Mouse (Mus musculus) heart, adult 2 months (tissue): Measurements from ENCODE around the gene Polr1b. TPM values are rescaled to one million over a fixed set of nuclear protein-coding genes. Genes with fewer than 3 reads are reported as not detected.

Source experiments
- DNase-seq, 2 experiments: peaks; one replicate each; pipeline ENCODE4 v3.0.0; 2021
- H3K27ac ChIP-seq: fragments of 200-600 bp; 2 replicates; pipeline ENCODE4 v1.8.1; 2022
- H3K27me3 ChIP-seq: fragments of 200-500 bp; 2 replicates; pipeline ENCODE4 v1.6.1; 2012; ENCODE audit warnings: mild to moderate bottlenecking, low read length, inconsistent platforms, mixed read lengths; ENCODE audit not compliant: control insufficient read depth, insufficient read depth
- H3K36me3 ChIP-seq: fragments of 200-500 bp; 2 replicates; pipeline ENCODE4 v1.6.1; 2012; ENCODE audit warnings: low read length, inconsistent platforms; ENCODE audit not compliant: control insufficient read depth, insufficient read depth
- H3K4me1 ChIP-seq: fragments of 200-500 bp; 2 replicates; pipeline ENCODE4 v1.6.1; 2011; ENCODE audit warnings: low read length; ENCODE audit not compliant: control insufficient read depth, insufficient read depth
- H3K4me3 ChIP-seq: fragments of 200-600 bp; 2 replicates; pipeline ENCODE4 v1.8.1; 2022
- H3K79me2 ChIP-seq: fragments of 200-500 bp; replicated peaks from 2 replicates; pipeline ENCODE4 v1.6.1; 2012; ENCODE audit warnings: mild to moderate bottlenecking, inconsistent platforms, low read length, moderate library complexity, mixed read lengths; ENCODE audit not compliant: control insufficient read depth, insufficient read depth
- H3K9ac ChIP-seq: fragments of 200-500 bp; 2 replicates; pipeline ENCODE4 v1.6.1; 2012; ENCODE audit warnings: low read depth, mild to moderate bottlenecking, control low read depth, inconsistent platforms, low read length, mixed read lengths
- CTCF ChIP-seq: fragments of 200-600 bp; IDR thresholded peaks from 2 replicates; pipeline ENCODE4 v1.8.1; 2022; ENCODE audit warnings: antibody characterized with exemption, mild to moderate bottlenecking, moderate library complexity
- EP300 ChIP-seq: fragments of 200-500 bp; IDR thresholded peaks from 2 replicates; pipeline ENCODE4 v1.6.1; 2011; ENCODE audit warnings: low read depth, low read length, control low read depth; ENCODE audit not compliant: insufficient read depth
- POLR2A ChIP-seq: fragments of 200-500 bp; IDR thresholded peaks from 2 replicates; pipeline ENCODE4 v1.6.1; 2011; ENCODE audit warnings: mild to moderate bottlenecking, low read depth, low read length, control low read depth; ENCODE audit not compliant: insufficient read depth
- WGBS: fragments of 180-500 bp; shearing (Covaris S2); methylation state at CpG from one replicate; pipeline ENCODE4 v1.1.7; 2018; 5-methylcytosine and 5-hydroxymethylcytosine counted together
- intact Hi-C: fragments of 180-260 bp; cut with DNase I; formaldehyde crosslinking; loops from one replicate; pipeline ENCODE4 v1.15.1; 2025
- polyA plus RNA-seq: library from polyadenylated mRNA; depleted of rRNA; stranded (reverse); fragments of >200 nt; gene quantifications from 2 replicates; pipeline ENCODE4 v1.2.3, GENCODE M21; 2012; rRNA removed
- total RNA-seq, 2 experiments: library from RNA; stranded (reverse); gene quantifications; 2 replicates each; pipeline ENCODE4 v1.2.3; 2021

The Polr1b gene
- total and polyA plus RNA-seq, 3 experiments, result 10.2 to 10.7 (median 10.6) TPM

DNA sequence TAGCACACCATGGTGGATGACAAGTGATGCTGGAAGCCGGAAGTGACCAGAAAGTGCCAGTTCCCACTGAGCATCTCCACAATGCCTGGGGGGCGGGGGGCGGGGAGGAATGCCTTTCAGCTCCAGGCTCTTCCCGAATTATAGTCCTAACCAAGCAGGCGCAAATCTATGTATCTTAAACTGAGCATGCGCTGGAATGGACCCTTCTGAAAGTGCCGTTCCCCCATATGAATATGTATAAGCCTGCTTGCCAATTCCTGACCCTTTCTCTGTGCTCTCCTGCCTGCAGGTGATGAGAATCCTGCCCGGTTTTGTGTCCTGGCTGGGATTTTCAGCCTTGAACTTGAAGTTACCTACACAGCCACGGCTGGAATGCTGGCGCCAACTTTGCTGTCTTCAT is 72.6 kb downstream of the Polr1b start:
- Histone ChIP-seq H3K4me3 (no peak overlapping the region), H3K27ac (no peak overlapping the region), H3K36me3 (no peaks in the 10 kb centered on the region), H3K9ac (no peak overlapping the region), H3K27me3 (no peaks in the 10 kb centered on the region), H3K79me2 (no peaks in the 10 kb centered on the region), H3K4me1 (no peaks in the 10 kb centered on the region)
- WGBS, result 52% methylated on average over 10 of the region's 10 CpGs
- DNase-seq, result peak in 1 of 2 experiments; percentile 6
- intact Hi-C loops, result loop anchor here (10.0 kb wide), 2 partner anchors 231 to 261 kb away; no protein-coding TSS in a partner anchor
- TF ChIP-seq EP300 (no peak), CTCF (no peak), POLR2A (no peak)

GRCm38 (mm10) chr2:129174474-129174873 is 73.7 kb downstream of the Polr1b start:
- peak; percentile 87; the same call in 1 of the 2 replicates for TF ChIP-seq EP300
- peak; percentile 86 for TF ChIP-seq CTCF
- TF ChIP-seq POLR2A, result no peak
- no peaks in the 10 kb centered on the region for H3K27me3 ChIP-seq
- no peak overlapping the region for H3K4me3 ChIP-seq
- peak overlapping the region; percentile 5 for H3K27ac ChIP-seq
- no peak overlapping the region for H3K9ac ChIP-seq
- no peaks in the 10 kb centered on the region for H3K36me3 ChIP-seq
- WGBS, result 17% methylated on average over 7 of the region's 7 CpGs
- intact Hi-C loops, result loop anchor here (1.0 to 10.0 kb wide), 3 partner anchors 84 to 260 kb away; no protein-coding TSS in a partner anchor
- peak; percentile 58 to 62 for DNase-seq
- no peaks in the 10 kb centered on the region for H3K79me2 ChIP-seq
- H3K4me1 ChIP-seq, result no peaks in the 10 kb centered on the region

GRCm38 (mm10) chr2:129175636-129176035 is 74.8 kb downstream of the Polr1b start:
- Histone ChIP-seq H3K36me3 (no peaks in the 10 kb centered on the region), H3K79me2 (no peaks in the 10 kb centered on the region), H3K9ac (no peak overlapping the region), H3K27ac (no peak overlapping the region), H3K4me3 (no peak overlapping the region), H3K27me3 (no peaks in the 10 kb centered on the region), H3K4me1 (peaks cover 3% of the 10 kb centered on the region)
- WGBS, result 38% methylated on average over 2 of the region's 2 CpGs
- intact Hi-C loops, result loop anchor here (10.0 kb wide), 2 partner anchors 229 to 259 kb away; no protein-coding TSS in a partner anchor
- peak; percentile 22 to 31 for DNase-seq
- no peak for TF ChIP-seq CTCF
- TF ChIP-seq POLR2A, result no peak
- no peak for TF ChIP-seq EP300

Other genes starting within 250 kb of the Polr1b start
- gene Fbln7, start 238.0 kb upstream of the Polr1b start, total RNA-seq, result under 1 TPM; 0.50 to 0.61 TPM
- gene Fbln7, start 238.0 kb upstream of the Polr1b start, polyA plus RNA-seq, result 0.61 and 1.3 TPM in 2 replicates
- gene Zc3h8, start 156.9 kb upstream of the Polr1b start, total RNA-seq, result 1 to 10 TPM; 5.9 to 8.3 TPM
- gene Zc3h8, start 156.9 kb upstream of the Polr1b start, polyA plus RNA-seq, result 1.6 and 4.1 TPM in 2 replicates
- gene Zc3h6, start 133.6 kb upstream of the Polr1b start, total RNA-seq, result 1 to 10 TPM; 3.1 to 4.7 TPM
- gene Zc3h6, start 133.6 kb upstream of the Polr1b start, polyA plus RNA-seq, result 1.3 and 1.4 TPM in 2 replicates
- gene Gm10762, start 133.3 kb upstream of the Polr1b start, total RNA-seq, result 10 to 100 TPM in 1 of 2 experiments, 1 to 10 TPM in 1; 8.4 to 12.3 TPM
- gene Gm10762, start 133.3 kb upstream of the Polr1b start, polyA plus RNA-seq, result 8.3 and 8.9 TPM in 2 replicates
- gene Vinac1, start 52.8 kb upstream of the Polr1b start, total RNA-seq, result not detected
- 0.06 TPM in 1 of 2 replicates, not detected in the other for gene Vinac1, start 52.8 kb upstream of the Polr1b start, polyA plus RNA-seq
- gene Ttl, start 35.1 kb upstream of the Polr1b start, total RNA-seq, result 10 to 100 TPM; 19.0 to 19.1 TPM
- gene Ttl, start 35.1 kb upstream of the Polr1b start, polyA plus RNA-seq, result 8.8 and 12.9 TPM in 2 replicates
- 10 to 100 TPM in 1 of 2 experiments, 1 to 10 TPM in 1; 9.8 to 10.3 TPM for gene Chchd5, start 28.7 kb downstream of the Polr1b start, total RNA-seq
- gene Chchd5, start 28.7 kb downstream of the Polr1b start, polyA plus RNA-seq, result 22.0 and 22.5 TPM in 2 replicates
- 10 to 100 TPM; 10.1 to 15.9 TPM for gene Slc20a1, start 97.8 kb downstream of the Polr1b start, total RNA-seq
- gene Slc20a1, start 97.8 kb downstream of the Polr1b start, polyA plus RNA-seq, result 14.7 and 24.7 TPM in 2 replicates
- gene Ckap2l, start 196.2 kb downstream of the Polr1b start, total RNA-seq, result under 1 TPM; 0.29 to 0.55 TPM
- gene Ckap2l, start 196.2 kb downstream of the Polr1b start, polyA plus RNA-seq, result 0.08 and 0.20 TPM in 2 replicates
- not detected for gene Il1a, start 209.0 kb downstream of the Polr1b start, total RNA-seq
- gene Il1a, start 209.0 kb downstream of the Polr1b start, polyA plus RNA-seq, result not detected in 2 replicates